Mouse (Mus musculus) cerebellum, adult 8-10 months (tissue): ENCODE data around the gene Bicd2.

ENCODE experiments used
- DNase-seq: peaks from one replicate; pipeline ENCODE4 v3.0.0; 2022

Bicd2 gene

GRCm38 (mm10) chr13:49326246-49327206 lies 14.9 kb upstream of the Bicd2 start:
- peak; percentile 53 for DNase-seq

DNA sequence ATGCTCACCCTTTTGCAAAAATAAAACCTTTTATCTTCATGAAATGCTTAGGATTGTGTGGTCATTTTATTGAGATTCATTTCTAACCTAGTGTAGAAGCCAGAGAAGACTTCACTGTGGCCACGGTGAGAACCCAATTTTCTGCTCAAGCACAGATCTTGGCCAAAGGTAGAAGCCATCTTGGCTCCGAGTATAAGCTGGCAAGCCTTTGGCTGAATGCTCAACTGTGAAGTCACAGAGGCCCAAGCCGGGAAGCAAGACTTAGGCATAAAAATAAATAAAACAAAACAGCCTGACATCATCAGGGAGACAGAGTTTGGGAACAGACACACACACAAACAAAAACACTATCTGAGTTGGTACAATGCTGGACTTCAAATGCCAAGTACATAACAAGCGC lies 13.3 kb upstream of the Bicd2 start:
- no peak for DNase-seq

GRCm38 (mm10) chr13:49333250-49333649 lies 8.1 kb upstream of the Bicd2 start:
- DNase-seq = no peak

GRCm38 (mm10) chr13:49335077-49335982 lies 6.1 kb upstream of the Bicd2 start:
- no peak for DNase-seq

GRCm38 (mm10) chr13:49338893-49339546 lies 2.4 kb upstream of the Bicd2 start:
- no peak for DNase-seq

- no peak for DNase-seq
Observed at GRCm38 (mm10) chr13:49341831-49342722, 692 bp downstream of the Bicd2 start.

DNA sequence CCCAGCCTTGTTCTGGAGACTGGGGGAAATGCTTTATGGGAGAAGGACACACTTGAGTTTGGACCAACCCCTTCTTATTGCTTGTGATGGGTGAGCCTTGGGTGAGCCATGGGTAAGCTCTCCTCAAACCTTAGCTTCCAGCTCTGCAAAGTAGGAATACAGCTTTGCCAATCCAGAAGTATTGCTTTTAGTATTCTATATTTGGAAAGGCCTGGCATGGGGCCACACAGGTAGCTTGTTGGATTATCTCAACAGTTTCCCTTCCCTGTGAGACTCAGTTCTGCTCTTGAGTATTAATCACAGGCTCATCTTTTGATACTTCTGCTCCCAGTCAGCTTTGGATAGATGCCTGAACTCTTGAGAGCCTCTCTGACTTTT lies 1.3 kb downstream of the Bicd2 start:
- no peak for DNase-seq

GRCm38 (mm10) chr13:49344567-49344966 lies 3.2 kb downstream of the Bicd2 start:
- DNase-seq = no peak

- no peak for DNase-seq
Observed at GRCm38 (mm10) chr13:49345476-49345875, 4.1 kb downstream of the Bicd2 start.

- DNase-seq = no peak
Observed at GRCm38 (mm10) chr13:49348522-49348921, 7.1 kb downstream of the Bicd2 start.

DNA sequence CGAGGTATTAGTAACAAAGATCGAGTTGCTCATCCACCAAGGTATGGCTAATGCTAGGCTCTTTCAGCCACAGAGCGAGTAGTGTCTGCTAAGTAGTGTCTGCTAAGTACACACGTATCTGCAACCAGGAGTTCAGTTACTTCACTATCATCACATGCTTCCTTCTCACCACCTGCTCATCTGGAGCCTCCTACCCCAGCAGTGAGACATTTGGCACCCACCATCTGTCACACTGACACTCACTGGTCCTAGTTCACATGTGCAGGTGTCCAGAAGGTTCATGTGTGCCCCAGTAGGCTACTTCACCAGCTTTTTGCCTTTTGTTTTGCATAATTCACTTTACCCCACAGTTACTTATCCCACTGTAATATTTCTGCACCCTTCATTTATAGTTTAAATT lies 8.0 kb downstream of the Bicd2 start:
- no peak for DNase-seq

DNA sequence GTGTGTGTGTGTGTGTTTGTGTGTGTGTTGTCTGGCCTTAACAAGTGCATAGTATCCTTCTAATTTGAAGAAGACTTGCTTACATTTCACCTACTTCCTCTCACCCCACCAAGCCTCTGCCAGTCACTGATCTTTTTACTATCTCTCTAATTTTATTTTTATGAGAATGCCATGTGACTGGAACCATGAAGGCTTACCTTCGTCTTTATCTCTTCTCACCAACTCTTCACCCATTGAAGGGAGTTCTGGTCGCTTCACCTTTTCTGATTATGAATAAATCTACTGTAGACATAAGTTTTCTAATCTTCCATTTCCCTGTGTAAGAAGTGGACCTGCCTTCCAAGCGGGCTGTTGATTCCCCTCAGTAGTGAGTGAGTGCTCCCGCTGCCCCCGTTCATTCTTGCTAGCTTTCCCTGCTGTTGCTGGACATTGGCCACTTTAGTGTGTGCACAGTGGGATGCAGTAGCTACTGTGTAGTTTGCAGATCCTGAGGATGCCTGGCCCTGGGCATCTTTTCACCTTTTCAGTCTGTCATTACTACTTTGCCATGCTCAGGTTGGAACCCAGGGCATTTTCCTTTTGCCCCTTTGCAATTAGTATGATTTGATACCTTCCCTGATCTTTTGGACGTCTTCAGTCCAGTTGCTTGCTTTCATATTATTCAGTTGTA lies 8.6 kb downstream of the Bicd2 start:
- no peak for DNase-seq

DNA sequence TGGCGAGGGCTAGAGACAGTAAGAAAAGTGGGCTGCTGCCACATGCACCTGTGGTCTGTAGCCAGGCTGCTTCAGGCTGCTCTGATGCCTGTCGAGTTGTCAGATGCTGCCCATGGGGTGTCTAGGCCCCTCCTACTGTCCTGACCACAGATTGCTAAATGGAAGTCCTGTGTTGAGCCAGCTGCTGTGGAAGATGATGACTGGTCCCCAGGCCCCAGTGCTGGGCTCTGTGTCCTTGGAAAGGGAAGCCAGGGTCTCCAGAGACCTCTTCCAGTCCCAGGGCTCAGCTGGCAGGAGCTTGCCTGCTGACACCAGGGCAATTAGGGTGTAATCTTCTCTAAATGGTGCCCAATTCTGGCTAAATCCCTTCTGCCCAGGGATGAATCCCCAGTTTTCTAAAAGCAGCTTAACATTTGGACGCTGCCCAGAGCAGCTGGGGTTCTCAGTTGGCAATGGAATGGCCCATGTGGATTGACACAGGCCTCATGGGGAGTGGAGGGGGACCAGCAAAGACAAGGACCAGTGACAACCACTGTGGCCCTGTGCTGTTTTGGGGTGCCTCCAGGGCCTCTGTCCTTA lies 11.3 kb downstream of the Bicd2 start:
- no peak for DNase-seq

DNA sequence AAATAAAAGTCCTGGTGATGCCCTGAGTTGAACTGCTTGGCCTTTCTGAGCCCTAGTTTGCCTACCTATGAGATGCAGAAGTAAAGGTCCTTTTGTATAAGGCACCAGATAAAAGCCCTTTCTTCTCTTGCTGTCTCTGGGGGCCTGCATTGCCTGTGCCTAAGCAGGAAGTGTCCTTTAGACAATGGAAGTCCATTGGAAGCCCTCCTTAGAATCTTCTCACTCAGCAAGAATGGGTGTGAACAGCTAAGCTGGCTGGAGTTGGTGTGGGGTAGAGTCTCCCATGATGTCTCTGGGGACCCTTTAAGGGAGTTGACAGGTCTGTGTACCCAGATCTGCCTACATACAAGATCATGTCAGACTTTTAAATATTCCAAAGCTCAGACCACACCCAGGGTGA lies 12.0 kb downstream of the Bicd2 start:
- no peak for DNase-seq

DNA sequence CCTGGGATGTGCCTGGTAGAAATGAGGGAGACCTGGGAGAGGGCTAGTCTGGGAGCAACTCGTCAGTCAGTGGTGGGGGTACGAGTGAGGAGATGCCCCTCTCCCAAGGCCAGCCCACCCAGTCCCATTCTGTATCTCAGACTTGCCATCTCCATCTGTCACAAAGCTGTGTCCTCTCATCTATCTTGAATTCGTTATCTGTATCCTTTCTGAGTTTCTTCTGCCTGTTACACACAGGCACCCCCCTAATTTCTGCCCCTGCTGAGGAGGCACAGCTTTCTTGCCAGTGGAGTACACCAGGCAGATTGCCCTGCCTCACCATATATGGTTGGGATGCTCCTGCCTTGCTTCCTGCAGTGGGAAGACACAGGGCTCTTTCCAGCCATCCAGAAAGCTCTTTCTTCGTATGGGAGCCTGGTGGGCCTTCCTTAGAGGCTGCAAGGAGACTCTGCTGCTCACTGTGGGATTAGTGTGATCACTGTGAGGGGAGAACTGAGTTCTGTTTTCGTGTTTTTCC lies 12.7 kb downstream of the Bicd2 start:
- DNase-seq = no peak

- DNase-seq = no peak
Observed at GRCm38 (mm10) chr13:49355461-49356061, 14.2 kb downstream of the Bicd2 start.

DNA sequence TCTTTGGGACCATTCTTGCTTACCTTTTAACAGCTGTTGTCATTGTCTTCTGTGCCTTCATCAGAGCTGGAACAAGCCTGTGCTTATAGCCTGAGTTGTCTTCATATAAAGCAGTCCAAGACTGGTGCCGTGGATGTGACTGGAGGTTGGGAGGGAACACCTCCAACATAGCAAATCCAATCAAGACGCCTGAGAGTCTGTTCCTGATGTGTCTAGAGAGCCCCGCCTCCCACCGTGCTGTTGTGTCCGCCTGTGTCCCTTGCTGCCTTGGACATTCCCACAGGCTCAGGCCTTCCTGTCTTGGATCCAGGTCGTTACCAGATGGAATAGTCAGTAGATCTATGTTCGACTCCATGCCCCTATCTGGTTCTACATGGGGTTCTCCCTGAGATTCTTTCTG lies 14.7 kb downstream of the Bicd2 start:
- no peak for DNase-seq

DNA sequence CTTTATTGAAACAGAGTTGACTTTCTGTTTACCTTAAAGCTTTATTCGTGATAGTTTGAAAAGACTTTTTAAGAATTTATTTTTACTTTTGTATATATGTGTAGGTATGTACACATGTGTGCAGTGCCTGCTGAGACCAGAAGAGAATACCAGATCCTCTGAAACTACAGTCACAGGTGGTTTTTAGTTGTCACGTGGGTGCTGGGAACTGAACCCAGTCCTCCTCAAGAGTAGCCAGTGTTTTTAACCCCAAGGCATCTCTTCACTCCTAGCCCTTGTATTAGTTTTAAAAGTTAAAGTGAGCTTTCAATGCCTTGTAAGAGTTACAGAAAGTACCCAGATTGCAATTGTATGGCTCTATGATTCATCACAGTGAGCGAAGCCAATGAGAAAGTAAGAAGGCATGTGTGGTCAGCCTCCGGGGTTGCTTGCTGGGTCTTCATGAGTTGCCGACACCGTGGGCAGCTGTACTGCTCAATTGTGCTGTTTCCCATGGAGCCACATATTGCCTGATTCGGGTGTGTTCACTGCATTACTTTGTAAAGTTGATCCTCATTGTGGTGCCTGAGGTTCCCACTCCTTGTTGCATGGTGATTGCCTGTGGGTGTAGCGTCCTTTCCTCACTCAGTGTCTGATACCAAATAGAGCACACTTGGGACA lies 16.1 kb downstream of the Bicd2 start:
- no peak for DNase-seq

DNA sequence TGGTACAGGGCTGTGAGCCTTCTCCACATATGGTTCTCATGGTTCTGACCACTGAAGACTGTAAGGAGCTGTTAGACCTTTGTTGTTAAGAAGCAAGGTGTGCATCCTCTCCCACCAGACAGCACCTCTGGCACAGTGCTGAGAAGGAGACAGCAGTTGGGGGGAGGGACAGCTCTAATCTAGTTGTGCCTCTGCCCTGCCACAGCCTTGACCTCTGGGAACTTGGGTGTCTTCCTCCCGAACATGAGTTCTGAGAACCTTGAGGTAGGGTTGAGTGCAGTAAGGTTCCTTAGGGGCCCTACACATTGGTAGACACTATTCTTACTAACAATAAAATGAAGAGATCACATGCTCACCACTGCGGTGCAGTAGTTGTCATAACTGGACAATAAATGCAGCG lies 16.8 kb downstream of the Bicd2 start:
- no peak for DNase-seq

DNA sequence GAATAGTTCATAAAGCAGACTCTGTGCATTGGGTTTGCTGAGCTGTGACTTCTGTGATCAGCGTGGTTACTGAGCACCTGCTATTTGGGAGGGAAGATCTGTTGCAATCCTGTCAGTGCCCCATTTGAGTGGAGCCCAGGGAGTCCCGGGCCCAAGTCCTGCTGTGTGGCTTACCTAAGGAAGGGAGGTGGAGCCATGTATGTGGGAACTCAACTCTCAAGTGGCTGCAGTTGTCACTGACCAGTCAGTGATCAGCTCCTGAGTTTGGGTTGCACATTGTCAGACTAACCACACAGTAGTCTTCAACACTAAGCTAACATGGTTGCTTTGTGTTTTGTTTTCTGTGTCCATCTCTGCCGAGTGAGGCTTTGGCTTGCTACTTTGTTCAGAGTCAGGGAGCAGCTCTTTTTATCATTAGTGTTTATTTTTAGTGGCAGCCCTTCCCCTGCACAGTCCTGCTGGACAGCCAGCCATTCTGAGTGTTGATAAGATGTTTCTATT lies 19.6 kb downstream of the Bicd2 start:
- DNase-seq = no peak
